Mouse (Mus musculus): ENCODE results near the gene Mpi.

The Mpi gene

DNA sequence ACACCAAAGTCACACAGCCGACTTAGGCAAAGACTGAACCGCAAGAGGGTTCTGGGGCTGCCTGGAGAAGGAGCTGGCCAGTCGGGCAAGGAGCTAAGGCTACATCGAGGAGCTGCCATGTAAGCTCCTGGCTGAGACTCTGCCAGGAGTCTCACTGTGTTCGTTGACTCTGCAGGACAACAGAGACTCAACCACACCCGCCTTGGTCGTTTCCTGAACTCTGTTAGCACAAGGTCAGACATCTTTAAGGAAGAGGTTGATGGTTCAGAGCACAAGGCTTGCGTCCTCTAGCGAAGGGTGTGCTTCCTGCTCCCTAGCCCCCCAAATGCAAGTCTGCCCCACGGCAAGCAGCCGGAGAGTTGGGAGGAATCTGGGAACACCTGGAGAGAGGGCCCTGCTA is 4.7 kb downstream of the Mpi start:
- ChIA-PET POLR2A (interaction anchor here in 3 of 4 experiments (0.6 to 3.1 kb wide), 17 partner anchors 9 to 108 kb away, joined by 3 to 24 read pairs (median 4); partner anchors contain the start of genes Fam219b (in 2 of the 3), Cox5a (in 1 of the 3), Csk (in 1 of the 3) and Rpp25 (in 1 of the 3)), CTCF (interaction anchor here in 2 of 4 experiments (0.5 to 0.6 kb wide), 3 partner anchors 111 to 212 kb away, joined by 3 to 5 read pairs (median 3); no protein-coding TSS in a partner anchor)

DNA sequence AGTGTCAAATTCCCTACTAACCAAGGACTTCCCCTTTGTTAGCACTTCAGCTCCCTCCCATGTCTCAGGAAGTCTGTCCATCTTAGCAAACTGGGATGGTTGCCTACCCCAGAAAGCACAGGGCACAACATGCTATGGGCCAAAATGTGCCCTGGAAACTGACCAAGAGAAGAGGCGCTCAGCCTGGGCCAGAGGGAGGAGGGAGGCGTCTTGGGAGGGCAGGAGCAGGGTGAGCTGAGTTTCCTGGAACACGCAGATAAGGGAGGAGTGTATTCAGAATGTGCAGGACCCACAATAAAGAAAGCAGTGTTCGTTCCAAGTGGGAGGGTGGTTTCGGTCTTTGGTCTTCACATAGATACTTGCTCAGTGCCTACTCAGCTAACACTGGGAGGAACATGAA is 5.3 kb downstream of the Mpi start:
- ChIA-PET CTCF (interaction anchor here in 2 of 4 experiments (0.6 kb wide), 4 partner anchors 111 to 1727 kb away, joined by 3 to 6 read pairs (median 4); no protein-coding TSS in a partner anchor), POLR2A (interaction anchor here in 3 of 4 experiments (0.6 to 3.1 kb wide), 16 partner anchors 9 to 109 kb away, joined by 3 to 24 read pairs (median 6); partner anchors contain the start of genes Fam219b (in 2 of the 3), Cox5a (in 1 of the 3), Csk (in 1 of the 3) and Rpp25 (in 1 of the 3))

DNA sequence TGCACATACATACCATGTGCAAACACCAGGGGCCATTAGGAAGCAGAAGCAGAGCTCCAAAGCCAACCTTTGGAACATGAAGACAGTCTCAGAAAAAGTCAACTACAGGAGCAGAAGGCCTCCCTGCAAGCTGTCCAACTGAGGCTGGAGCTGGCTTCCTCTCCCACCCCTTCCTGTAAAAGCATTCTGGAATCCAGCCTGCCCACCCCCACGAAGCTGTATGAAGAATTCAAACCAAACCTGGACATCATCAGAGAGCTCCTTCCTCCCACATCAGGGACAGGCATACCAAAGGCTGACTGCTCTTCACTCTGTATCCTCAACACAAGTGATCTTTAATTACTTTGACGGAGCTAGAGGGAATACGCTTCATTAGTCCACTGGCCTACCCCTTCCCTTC is 8.6 kb downstream of the Mpi start:
- POLR2A ChIA-PET, result interaction anchor here in 3 of 4 experiments (0.6 to 3.2 kb wide), 17 partner anchors 9 to 120 kb away, joined by 3 to 15 read pairs (median 4); partner anchors contain the start of genes Mpi (in 3 of the 3), Scamp2 (in 2 of the 3), Csk (in 1 of the 3) and Rpp25 (in 1 of the 3)

DNA sequence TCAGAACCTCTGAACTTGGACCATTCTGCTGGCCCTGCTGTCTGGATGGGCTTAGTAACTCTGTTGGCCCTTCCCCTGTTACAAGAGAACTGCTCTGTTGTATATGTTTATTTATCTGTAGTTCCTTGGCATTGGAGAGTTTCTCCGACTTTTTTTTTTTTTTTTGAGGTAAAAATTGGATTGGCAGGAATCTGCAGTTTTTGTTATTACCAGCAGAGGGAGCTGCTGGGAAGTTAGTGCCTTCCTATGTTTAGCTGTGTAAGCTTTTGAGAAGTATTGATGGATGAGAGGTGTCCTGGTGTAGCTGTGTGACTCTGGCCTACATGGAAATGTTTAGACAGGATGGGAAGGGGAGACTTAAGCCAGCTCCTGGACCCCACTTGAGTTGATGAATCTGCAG is 11.3 kb downstream of the Mpi start:
- ChIA-PET POLR2A (interaction anchor here (0.6 to 2.8 kb wide), 32 partner anchors 10 to 456 kb away, joined by 3 to 22 read pairs (median 3); partner anchors contain the start of genes Mpi (in 3 of the 4), Commd4 (in 1 of the 4), Cox5a (in 1 of the 4) and Csk (in 1 of the 4)), CTCF (interaction anchor here (0.6 to 1.7 kb wide), 91 partner anchors 8 to 1941 kb away, joined by 3 to 15 read pairs (median 4); partner anchors contain the start of genes Csk (in 2 of the 4), Mpi (in 2 of the 4), Cox5a (in 1 of the 4) and Cplx3 (in 1 of the 4))

More for the DNA sequence above, 8.6 kb downstream of the Mpi start:
- CTCF ChIA-PET, result interaction anchor here in 2 of 4 experiments (0.5 to 1.5 kb wide), 3 partner anchors 17 to 43 kb away, joined by 3 to 4 read pairs (median 4); no protein-coding TSS in a partner anchor

DNA sequence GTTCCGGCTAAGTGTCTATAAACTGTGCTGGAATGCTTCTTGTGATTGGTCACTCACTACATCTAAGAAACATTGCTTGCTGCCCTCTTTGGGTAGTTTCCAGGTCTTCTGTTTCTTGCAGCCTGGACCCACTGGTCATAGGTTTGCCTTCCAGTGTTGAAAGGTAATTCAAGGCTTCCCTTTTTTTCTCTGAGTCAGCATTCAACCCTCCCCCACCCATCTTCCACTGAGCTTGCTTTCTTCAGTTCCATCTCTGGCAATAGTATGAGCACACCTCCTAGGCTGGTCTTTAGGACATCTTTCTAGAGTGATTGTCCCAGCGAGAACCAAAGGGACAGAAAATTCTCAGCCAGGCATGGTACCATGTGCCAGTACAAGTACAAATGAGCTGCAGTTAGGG is 13.0 kb downstream of the Mpi start:
- POLR2A ChIA-PET, result interaction anchor here in 2 of 4 experiments (0.7 to 3.2 kb wide), 17 partner anchors 8 to 54 kb away, joined by 3 to 22 read pairs (median 4); partner anchors contain the start of genes Cox5a (in 2 of the 2), Mpi (in 2 of the 2) and Scamp2 (in 1 of the 2)
- CTCF ChIA-PET, result interaction anchor here in 3 of 4 experiments (0.6 to 1.2 kb wide), 4 partner anchors 11 to 197 kb away, joined by 3 read pairs; no protein-coding TSS in a partner anchor

DNA sequence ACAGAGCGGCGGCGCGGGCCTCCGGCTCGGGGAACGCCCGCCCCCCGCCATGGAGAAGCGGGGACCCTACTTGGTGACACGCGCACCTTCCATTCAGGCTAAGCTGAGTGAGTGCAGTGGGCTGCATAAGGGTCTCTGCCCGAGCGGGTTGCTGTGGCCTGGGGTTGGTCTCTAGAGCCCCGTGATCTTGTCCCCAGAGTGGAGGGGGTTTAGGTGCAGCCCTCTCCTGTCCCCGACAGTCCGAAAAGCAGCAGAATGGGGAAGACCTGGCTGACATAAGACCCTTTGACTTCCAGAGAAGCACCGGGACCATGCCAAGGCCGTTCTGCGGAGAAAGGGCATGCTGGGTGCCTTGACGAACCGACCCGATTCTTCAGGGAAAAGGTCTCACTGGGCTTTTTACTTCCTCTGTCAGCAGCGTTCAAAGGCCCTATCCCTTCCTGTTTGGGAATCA is 14.8 kb downstream of the Mpi start:
- CTCF ChIA-PET, result interaction anchor here in 2 of 4 experiments (0.5 to 1.0 kb wide), 6 partner anchors 21 to 670 kb away, joined by 3 to 5 read pairs (median 3); partner anchors contain the start of gene Csk (in 1 of the 2)

DNA sequence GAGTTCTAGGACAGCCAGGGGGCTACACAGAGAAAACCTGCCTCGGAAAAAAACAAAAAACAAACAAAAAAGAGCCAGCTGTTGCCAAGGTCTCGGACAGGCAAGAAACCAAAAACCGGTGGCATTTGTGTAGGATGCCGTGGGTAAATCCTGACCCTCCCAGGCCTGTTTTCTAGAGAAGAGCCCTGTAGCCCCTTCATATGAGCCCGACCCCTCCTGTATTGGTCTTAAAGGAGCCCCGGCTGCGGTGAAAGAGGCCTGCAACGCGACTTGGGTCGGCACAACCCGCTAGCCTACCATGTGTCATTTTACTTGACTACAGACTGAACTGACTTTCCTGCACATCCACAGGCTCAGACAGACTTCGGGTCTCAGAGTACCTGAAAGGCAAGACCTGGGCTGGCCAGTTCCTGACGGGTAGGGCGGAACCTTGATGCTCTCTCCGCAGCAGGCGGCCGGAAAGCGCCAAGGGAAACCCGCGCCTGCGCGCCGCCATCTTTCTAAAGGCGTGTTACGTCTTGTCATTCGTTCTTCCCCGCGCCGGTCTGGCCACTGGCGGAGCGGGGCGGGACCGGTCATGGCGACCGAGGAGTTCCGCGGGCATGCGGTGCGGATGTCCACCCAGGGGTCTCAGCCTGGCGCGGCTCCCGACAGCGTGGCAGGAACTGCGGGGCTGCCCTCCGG is 15.4 kb downstream of the Mpi start, which contains the start of gene Fam219b:
Gene Fam219b (plus strand): TSS at position 485 of the 684 bp plus-strand sequence.
- CTCF ChIA-PET, result interaction anchor here in 2 of 4 experiments (0.5 to 1.2 kb wide), 9 partner anchors 12 to 461 kb away, joined by 3 to 8 read pairs (median 4); partner anchors contain the start of gene Csk (in 1 of the 2)
- POLR2A ChIA-PET, result interaction anchor here (0.6 to 5.5 kb wide), 31 partner anchors 9 to 563 kb away, joined by 3 to 24 read pairs (median 4); partner anchors contain the start of genes Cox5a (in 3 of the 4), Mpi (in 2 of the 4), Rpp25 (in 2 of the 4) and Scamp2 (in 1 of the 4)

More for the DNA sequence above, 14.8 kb downstream of the Mpi start:
- POLR2A ChIA-PET, result interaction anchor here (0.6 to 5.5 kb wide), 19 partner anchors 8 to 562 kb away, joined by 3 to 24 read pairs (median 4); partner anchors contain the start of genes Cox5a (in 4 of the 4), Mpi (in 2 of the 4), Rpp25 (in 1 of the 4) and Scamp2 (in 1 of the 4)

DNA sequence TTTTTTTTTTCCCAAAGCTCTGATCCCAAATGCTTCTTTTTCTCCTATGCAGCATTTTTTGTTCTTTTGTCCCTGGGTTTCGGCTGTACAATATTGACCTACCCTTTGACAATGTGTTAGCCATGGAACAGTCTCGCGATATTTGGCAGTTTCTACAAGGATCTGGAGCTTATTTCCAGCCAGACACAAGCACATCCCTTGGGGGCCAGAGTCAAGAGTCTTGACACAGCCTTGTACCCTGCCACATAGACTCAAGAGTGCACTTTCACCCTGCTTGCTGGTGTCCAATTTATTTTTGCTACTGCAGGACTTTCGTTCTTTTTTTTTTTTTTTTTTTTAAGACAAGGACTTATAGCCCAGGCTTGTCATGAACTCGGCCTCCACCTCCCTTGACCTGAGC is 16.2 kb downstream of the Mpi start:
- POLR2A ChIA-PET, result interaction anchor here (0.6 to 5.5 kb wide), 37 partner anchors 9 to 989 kb away, joined by 3 to 24 read pairs (median 4); partner anchors contain the start of genes Cox5a (in 3 of the 4), Rpp25 (in 2 of the 4), Man2c1 (in 1 of the 4) and Mpi (in 1 of the 4)
- CTCF ChIA-PET, result interaction anchor here in 3 of 4 experiments (0.6 to 1.6 kb wide), 15 partner anchors 11 to 389 kb away, joined by 3 to 8 read pairs (median 4); partner anchors contain the start of gene Cox5a (in 2 of the 3)

DNA sequence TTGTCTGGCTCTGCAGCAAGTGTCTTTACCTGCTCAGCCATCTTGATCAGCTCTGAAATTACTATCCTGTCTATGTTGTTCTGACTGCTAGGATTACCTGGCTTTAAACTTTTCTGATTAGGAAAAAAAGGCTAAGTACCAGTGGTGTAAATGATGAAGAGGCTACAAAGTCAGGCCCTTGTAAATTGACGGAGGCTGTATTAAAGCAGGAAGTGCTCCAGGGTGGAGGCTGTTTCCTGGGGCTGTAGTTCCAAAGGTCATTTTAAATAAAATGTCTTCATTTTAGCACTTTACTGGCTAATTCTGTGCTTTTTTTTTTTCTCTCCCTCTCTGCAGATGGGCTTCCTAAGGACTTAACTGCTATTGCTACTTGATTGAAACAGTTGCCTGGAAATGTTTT is 20.6 kb downstream of the Mpi start:
- CTCF ChIA-PET, result interaction anchor here in 2 of 4 experiments (0.6 to 1.7 kb wide), 3 partner anchors 8 to 362 kb away, joined by 3 to 7 read pairs (median 4); no protein-coding TSS in a partner anchor
- POLR2A ChIA-PET, result interaction anchor here in 2 of 4 experiments (0.5 to 4.0 kb wide), 13 partner anchors 8 to 1324 kb away, joined by 3 to 18 read pairs (median 5); partner anchors contain the start of genes Cox5a (in 2 of the 2), Rpp25 (in 2 of the 2) and Scamp5 (in 1 of the 2)

DNA sequence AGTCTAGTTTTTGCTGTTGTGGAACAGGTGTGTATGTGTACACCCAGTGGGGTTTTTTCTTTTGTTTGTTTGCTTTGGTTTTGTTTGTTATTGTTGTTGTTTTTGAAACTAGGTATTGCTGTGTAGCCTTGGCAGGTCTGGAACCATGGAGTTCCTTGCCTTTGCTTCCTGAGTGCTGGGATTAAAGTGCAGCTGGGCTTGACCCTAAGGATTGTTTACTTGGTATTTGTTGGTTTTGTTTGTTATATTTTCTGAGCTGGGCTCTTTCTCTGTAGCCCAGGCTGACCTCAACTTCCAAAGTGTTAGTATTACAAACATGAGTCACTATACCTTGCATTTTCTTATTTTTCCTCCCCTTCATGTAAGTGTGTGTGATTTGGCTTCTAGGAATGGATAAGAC is 26.1 kb downstream of the Mpi start:
- ChIA-PET CTCF (interaction anchor here in 2 of 4 experiments (0.6 to 2.4 kb wide), 5 partner anchors 10 to 130 kb away, joined by 3 to 9 read pairs (median 4); no protein-coding TSS in a partner anchor), POLR2A (interaction anchor here in 2 of 4 experiments (0.8 to 6.8 kb wide), 11 partner anchors 10 to 232 kb away, joined by 3 to 102 read pairs (median 4); partner anchors contain the start of genes Rpp25 (in 2 of the 2) and Ppcdc (in 1 of the 2))

DNA sequence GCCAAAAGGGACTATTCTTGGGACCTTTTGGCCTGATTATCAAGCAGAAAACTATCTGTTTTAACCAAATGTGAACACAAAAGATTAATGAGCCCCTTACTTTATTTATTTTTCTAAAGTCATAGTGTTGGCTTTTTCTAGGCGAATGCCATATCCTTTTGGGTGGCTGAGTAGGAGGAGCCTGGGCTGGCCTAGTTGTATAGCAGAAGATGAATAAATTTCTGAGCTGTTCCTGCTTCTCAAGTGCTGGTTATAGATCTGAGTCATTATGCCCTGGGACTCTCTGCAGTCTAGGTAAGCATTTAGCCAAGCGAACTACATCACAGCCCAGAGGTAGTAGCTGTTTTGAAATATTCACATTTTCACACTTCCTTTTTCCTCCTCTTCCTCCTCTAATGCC is 27.0 kb downstream of the Mpi start:
- ChIA-PET POLR2A (interaction anchor here in 2 of 4 experiments (0.7 to 6.8 kb wide), 10 partner anchors 9 to 68 kb away, joined by 3 to 102 read pairs (median 8); partner anchors contain the start of gene Rpp25 (in 2 of the 2)), CTCF (interaction anchor here in 1 of 4 experiments (2.0 to 2.4 kb wide), 2 partner anchors 9 to 40 kb away, joined by 4 to 9 read pairs; no protein-coding TSS in a partner anchor)

DNA sequence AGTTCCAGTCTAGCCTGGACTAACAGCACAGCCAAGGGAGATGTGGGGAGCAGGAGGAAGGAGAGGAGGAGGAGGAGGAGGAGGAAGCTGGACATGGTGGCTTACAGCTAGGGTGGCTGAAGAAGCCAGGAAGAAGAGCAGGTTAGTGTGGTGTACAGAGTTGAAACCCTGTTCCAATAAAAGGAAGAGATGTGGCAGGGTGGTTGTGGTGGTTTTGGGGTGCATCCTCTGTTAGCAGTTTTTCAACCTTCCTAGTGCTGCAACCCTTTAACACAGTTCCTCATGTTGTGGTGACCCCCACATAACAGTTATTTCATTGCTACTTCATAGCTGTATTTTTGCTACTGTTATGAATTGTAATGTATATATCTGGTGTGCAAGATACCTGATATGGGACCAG is 28.1 kb downstream of the Mpi start:
- CTCF ChIA-PET, result interaction anchor here (0.6 to 2.4 kb wide), 24 partner anchors 8 to 262 kb away, joined by 3 to 13 read pairs (median 4); partner anchors contain the start of genes 1700017B05Rik (in 1 of the 4) and Csk (in 1 of the 4)
- POLR2A ChIA-PET, result interaction anchor here in 3 of 4 experiments (0.6 to 6.8 kb wide), 27 partner anchors 8 to 219 kb away, joined by 3 to 102 read pairs (median 5); partner anchors contain the start of genes Rpp25 (in 2 of the 3), Csk (in 1 of the 3), Mpi (in 1 of the 3) and Scamp5 (in 1 of the 3)

DNA sequence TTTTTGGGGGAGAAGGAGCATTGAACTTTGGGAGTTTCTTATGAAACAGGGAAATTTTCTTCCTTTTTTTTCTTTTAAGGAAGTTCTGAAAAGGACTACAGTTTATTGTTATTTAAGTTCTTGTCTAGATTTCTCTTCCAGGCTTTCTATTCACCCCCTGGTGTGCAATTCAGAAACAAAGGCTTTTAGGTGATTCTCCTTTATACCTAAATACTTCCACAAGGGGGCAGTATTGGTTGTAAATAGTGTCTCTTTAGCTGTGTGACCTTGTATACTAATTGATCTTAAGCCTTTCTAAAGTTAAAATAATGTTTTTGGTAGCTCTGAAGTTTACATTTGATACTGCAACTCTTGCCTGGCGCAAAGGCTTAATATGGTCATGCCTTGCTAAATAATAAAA is 28.8 kb downstream of the Mpi start:
- POLR2A ChIA-PET, result interaction anchor here in 3 of 4 experiments (0.6 to 6.8 kb wide), 33 partner anchors 8 to 220 kb away, joined by 3 to 102 read pairs (median 4); partner anchors contain the start of genes Rpp25 (in 2 of the 3), Scamp5 (in 2 of the 3), Csk (in 1 of the 3) and Mpi (in 1 of the 3)
- CTCF ChIA-PET, result interaction anchor here (0.7 to 2.4 kb wide), 19 partner anchors 9 to 221 kb away, joined by 3 to 13 read pairs (median 4); partner anchors contain the start of gene Csk (in 1 of the 4)

DNA sequence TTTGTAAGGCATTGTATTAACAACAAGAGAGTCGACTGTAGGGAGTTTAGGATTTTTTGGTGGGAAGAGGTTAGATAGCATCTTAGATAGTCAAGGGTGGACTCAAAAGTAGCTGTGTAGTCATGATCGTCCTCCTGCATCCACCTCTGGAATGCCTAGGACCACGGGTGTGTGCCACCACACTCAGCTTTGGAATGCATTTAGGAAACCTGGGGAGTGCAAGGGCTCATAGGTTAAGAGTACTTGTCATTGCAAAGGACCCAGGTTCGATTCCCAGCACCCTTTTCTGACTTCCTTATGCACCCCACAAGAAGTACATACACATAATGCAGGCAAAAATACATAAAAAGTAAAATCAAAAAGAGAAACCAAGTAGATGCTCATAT is 29.7 kb downstream of the Mpi start:
- ChIA-PET CTCF (interaction anchor here in 3 of 4 experiments (0.6 to 2.4 kb wide), 9 partner anchors 9 to 360 kb away, joined by 3 to 13 read pairs (median 4); no protein-coding TSS in a partner anchor), POLR2A (interaction anchor here in 3 of 4 experiments (0.5 to 6.8 kb wide), 34 partner anchors 8 to 242 kb away, joined by 3 to 102 read pairs (median 6); partner anchors contain the start of genes Rpp25 (in 3 of the 3) and Fam219b (in 1 of the 3))

DNA sequence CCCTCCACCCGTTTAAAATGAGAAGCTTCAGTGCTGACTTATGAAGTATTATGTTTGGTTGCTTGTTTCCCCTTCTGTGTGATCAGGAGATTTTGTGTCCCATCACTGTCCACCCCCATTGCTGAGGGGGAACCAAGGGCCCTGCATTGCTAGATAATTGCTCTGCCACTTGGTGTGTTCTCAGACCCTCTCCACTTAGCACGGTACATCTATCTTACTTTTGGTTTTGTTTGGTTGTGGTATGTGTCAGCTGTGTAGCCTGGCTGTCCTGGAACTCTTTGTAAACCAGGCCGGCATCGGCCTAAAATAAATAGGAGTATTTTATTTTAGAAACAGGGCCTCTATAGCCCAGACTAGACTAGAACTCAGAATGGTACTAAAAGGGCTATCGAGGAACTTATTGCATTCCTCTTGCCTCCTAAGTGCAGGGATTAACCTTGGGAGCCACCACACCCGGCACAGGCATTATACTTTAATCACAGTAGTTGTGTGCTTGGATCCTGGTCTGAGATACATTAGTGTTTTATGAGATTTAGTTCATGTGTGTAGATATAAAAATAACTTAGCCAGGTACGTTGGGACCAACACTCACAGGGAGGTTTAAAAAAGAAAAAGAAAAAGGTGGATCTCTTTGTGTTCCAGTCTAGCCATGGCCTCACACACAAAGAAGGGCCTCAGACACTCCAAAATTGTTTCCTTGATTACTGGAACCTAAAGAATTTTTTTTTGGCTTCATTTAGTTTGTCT is 30.3 kb downstream of the Mpi start:
- POLR2A ChIA-PET, result interaction anchor here (0.6 to 6.8 kb wide), 68 partner anchors 8 to 753 kb away, joined by 3 to 102 read pairs (median 5); partner anchors contain the start of genes Rpp25 (in 4 of the 4), Scamp5 (in 3 of the 4), Fam219b (in 2 of the 4) and 1700017B05Rik (in 1 of the 4)
- CTCF ChIA-PET, result interaction anchor here (0.6 to 2.0 kb wide), 10 partner anchors 8 to 359 kb away, joined by 3 to 8 read pairs (median 4); partner anchors contain the start of genes Rpp25 (in 2 of the 4) and Csk (in 1 of the 4)
